Mouse (Mus musculus) MEL (cell line): ENCODE measurements around the gene Sbds. TPM values are rescaled to one million over a fixed set of nuclear protein-coding genes. Genes with fewer than 3 reads are reported as not detected.
A peak's percentile ranks its signal among the peaks of the same experiment; 100 is the strongest.

Experiments used
- DNase-seq: peaks from one replicate; pipeline ENCODE4 v3.0.0; 2011; ENCODE audit warnings: low read depth, low spot score
- H3K27ac ChIP-seq: 2 replicates; pipeline ENCODE4 v1.5.1; 2012; ENCODE audit warnings: low read depth, mild to moderate bottlenecking, control low read depth, low read length, moderate library complexity; ENCODE audit not compliant: control insufficient read depth
- H3K27me3 ChIP-seq, 2 experiments: fragments of 150-350 bp in 1 of 2; sonication (generic) in 1 of 2; 2 replicates each; pipeline ENCODE4 v1.6.1; 2012; ENCODE audit warnings: low read length in 2 of 2, mild to moderate bottlenecking in 2 of 2, improper control_type of control experiment in 1 of 2, moderate library complexity in 1 of 2; ENCODE audit not compliant: insufficient read depth in 2 of 2, control insufficient read depth in 1 of 2
- H3K36me3 ChIP-seq, 2 experiments: 2 replicates each; pipeline ENCODE4 v1.6.1; 2012 to 2014; ENCODE audit warnings: low read length in 2 of 2, improper control_type of control experiment in 1 of 2, inconsistent platforms in 1 of 2, mild to moderate bottlenecking in 1 of 2; ENCODE audit not compliant: insufficient read depth in 2 of 2, control insufficient read depth in 1 of 2
- H3K4me1 ChIP-seq, 2 experiments: fragments of 150-350 bp in 1 of 2; sonication (generic) in 1 of 2; 2 replicates each; pipeline ENCODE4 v1.6.1; 2012; ENCODE audit warnings: low read length in 2 of 2, improper control_type of control experiment in 1 of 2, mild to moderate bottlenecking in 1 of 2; ENCODE audit not compliant: insufficient read depth in 2 of 2, control insufficient read depth in 1 of 2
- H3K4me3 ChIP-seq, 2 experiments: fragments of 150-350 bp in 1 of 2; sonication (generic) in 1 of 2; 2 replicates each; pipeline ENCODE4 v1.5.1; 2012; ENCODE audit warnings: low read depth in 2 of 2, low read length in 2 of 2, mild to moderate bottlenecking in 2 of 2, moderate library complexity in 2 of 2, control low read depth in 1 of 2, improper control_type of control experiment in 1 of 2; ENCODE audit not compliant: control insufficient read depth in 1 of 2, insufficient read depth in 1 of 2
- H3K79me2 ChIP-seq: 2 replicates; pipeline ENCODE4 v1.6.1; 2012; ENCODE audit warnings: mild to moderate bottlenecking, low read length, moderate library complexity; ENCODE audit not compliant: control insufficient read depth, poor library complexity, insufficient read depth
- H3K9ac ChIP-seq: 2 replicates; pipeline ENCODE4 v1.6.1; 2012; ENCODE audit warnings: low read depth, mild to moderate bottlenecking, control low read depth, low read length, moderate library complexity; ENCODE audit not compliant: control insufficient read depth, poor library complexity, severe bottlenecking
- H3K9me3 ChIP-seq: fragments of 150-350 bp; sonication (generic); replicated peaks from 2 replicates; pipeline ENCODE4 v1.6.1; 2012; ENCODE audit warnings: mild to moderate bottlenecking, low read length, improper control_type of control experiment, moderate library complexity; ENCODE audit not compliant: insufficient read depth
- BHLHE40 ChIP-seq: IDR thresholded peaks from 2 replicates; pipeline ENCODE4 v1.6.1; 2012; ENCODE audit warnings: low read depth, mild to moderate bottlenecking, inconsistent platforms, low read length, improper control_type of control experiment, borderline replicate concordance
- CHD1 ChIP-seq: IDR thresholded peaks from 2 replicates; pipeline ENCODE4 v1.6.1; 2012; ENCODE audit warnings: low read depth, mild to moderate bottlenecking, inconsistent platforms, low read length, improper control_type of control experiment
- CHD2 ChIP-seq: IDR thresholded peaks from 2 replicates; pipeline ENCODE4 v1.6.1; 2011; ENCODE audit warnings: low read length, improper control_type of control experiment
- CTCF ChIP-seq, 3 experiments: IDR thresholded peaks in 2 of 3; conservative IDR thresholded peaks in 1 of 3; 2 replicates each; pipeline ENCODE4 v1.5.1; 2011 to 2012; ENCODE audit warnings: low read length in 3 of 3, low read depth in 2 of 3, mild to moderate bottlenecking in 2 of 3, improper control_type of control experiment in 1 of 3, inconsistent platforms in 1 of 3, mixed read lengths in 1 of 3, moderate library complexity in 1 of 3; ENCODE audit not compliant: control insufficient read depth in 1 of 3, insufficient read depth in 1 of 3, poor library complexity in 1 of 3, severe bottlenecking in 1 of 3
- E2F4 ChIP-seq: IDR thresholded peaks from 2 replicates; pipeline ENCODE4 v1.6.1; 2011; ENCODE audit warnings: low read depth, low read length, improper control_type of control experiment, borderline replicate concordance
- ELF1 ChIP-seq: IDR thresholded peaks from 2 replicates; pipeline ENCODE4 v1.6.1; 2014; ENCODE audit warnings: low read depth, mild to moderate bottlenecking, inconsistent platforms, low read length, improper control_type of control experiment, moderate library complexity
- ETS1 ChIP-seq: IDR thresholded peaks from 2 replicates; pipeline ENCODE4 v1.6.1; 2012; ENCODE audit warnings: low read depth, mild to moderate bottlenecking, inconsistent platforms, low read length, improper control_type of control experiment, moderate library complexity
- GABPA ChIP-seq: IDR thresholded peaks from 2 replicates; pipeline ENCODE4 v1.6.1; 2012; ENCODE audit warnings: low read depth, mild to moderate bottlenecking, inconsistent platforms, low read length, improper control_type of control experiment, moderate library complexity
- GATA1 ChIP-seq: IDR thresholded peaks from 2 replicates; pipeline ENCODE4 v1.6.1; 2011; ENCODE audit warnings: low read depth, low read length, improper control_type of control experiment
- JUND ChIP-seq: IDR thresholded peaks from 2 replicates; pipeline ENCODE4 v1.6.1; 2011; ENCODE audit warnings: low read depth, mild to moderate bottlenecking, improper control_type of control experiment, low read length
- KAT2A ChIP-seq: conservative IDR thresholded peaks from 2 replicates; pipeline ENCODE4 v1.6.1; 2012; ENCODE audit warnings: low read depth, low read length, improper control_type of control experiment, inconsistent platforms
- MAFK ChIP-seq: IDR thresholded peaks from 2 replicates; pipeline ENCODE4 v1.6.1; 2011; ENCODE audit warnings: low read depth, mild to moderate bottlenecking, low read length, improper control_type of control experiment, borderline replicate concordance
- MAZ ChIP-seq: IDR thresholded peaks from 2 replicates; pipeline ENCODE4 v1.6.1; 2012; ENCODE audit warnings: low read depth, mild to moderate bottlenecking, inconsistent platforms, low read length, improper control_type of control experiment
- MXI1 ChIP-seq: IDR thresholded peaks from 2 replicates; pipeline ENCODE4 v1.6.1; 2011; ENCODE audit warnings: mild to moderate bottlenecking, low read depth, low read length, improper control_type of control experiment
- MYC ChIP-seq: IDR thresholded peaks from 2 replicates; pipeline ENCODE4 v1.6.1; 2011; ENCODE audit warnings: low read depth, mild to moderate bottlenecking, low read length, improper control_type of control experiment, moderate library complexity
- NRF1 ChIP-seq: IDR thresholded peaks from 2 replicates; pipeline ENCODE4 v1.6.1; 2014; ENCODE audit warnings: low read depth, mild to moderate bottlenecking, inconsistent platforms, low read length, improper control_type of control experiment, moderate library complexity; ENCODE audit not compliant: poor library complexity, insufficient read depth, severe bottlenecking
- POLR2AphosphoS2 ChIP-seq: IDR thresholded peaks from 2 replicates; pipeline ENCODE4 v1.6.1; 2011; ENCODE audit warnings: low read length, improper control_type of control experiment
- POLR2AphosphoS5 ChIP-seq: IDR thresholded peaks from 2 replicates; pipeline ENCODE4 v1.6.1; 2012; ENCODE audit warnings: low read depth, borderline replicate concordance, mild to moderate bottlenecking, inconsistent platforms, low read length, moderate library complexity, mixed read lengths
- RAD21 ChIP-seq: IDR thresholded peaks from 2 replicates; pipeline ENCODE4 v1.6.1; 2011; ENCODE audit warnings: mild to moderate bottlenecking, low read depth, low read length, improper control_type of control experiment
- RCOR1 ChIP-seq: IDR thresholded peaks from 2 replicates; pipeline ENCODE4 v1.6.1; 2012; ENCODE audit warnings: low read depth, mild to moderate bottlenecking, inconsistent platforms, low read length, improper control_type of control experiment
- SIN3A ChIP-seq: IDR thresholded peaks from 2 replicates; pipeline ENCODE4 v1.6.1; 2012; ENCODE audit warnings: low read length, improper control_type of control experiment, inconsistent platforms
- TAL1 ChIP-seq: IDR thresholded peaks from 2 replicates; pipeline ENCODE4 v1.6.1; 2012; ENCODE audit warnings: mild to moderate bottlenecking, inconsistent platforms, low read length, moderate library complexity, mixed read lengths
- TCF12 ChIP-seq: IDR thresholded peaks from 2 replicates; pipeline ENCODE4 v1.6.1; 2014; ENCODE audit warnings: low read depth, mild to moderate bottlenecking, inconsistent platforms, low read length, improper control_type of control experiment, moderate library complexity
- USF1 ChIP-seq: IDR thresholded peaks from 2 replicates; pipeline ENCODE4 v1.6.1; 2014; ENCODE audit warnings: low read depth, mild to moderate bottlenecking, inconsistent platforms, low read length, improper control_type of control experiment, moderate library complexity
- USF2 ChIP-seq, 2 experiments: IDR thresholded peaks; 2 replicates each; pipeline ENCODE4 v1.6.1; 2011 to 2012; ENCODE audit warnings: improper control_type of control experiment in 2 of 2, low read length in 2 of 2, borderline replicate concordance in 1 of 2, inconsistent platforms in 1 of 2, low read depth in 1 of 2, mild to moderate bottlenecking in 1 of 2; ENCODE audit not compliant: insufficient read depth in 1 of 2
- ZC3H11A ChIP-seq: IDR thresholded peaks from 2 replicates; pipeline ENCODE4 v1.6.1; 2012; ENCODE audit warnings: low read depth, mild to moderate bottlenecking, inconsistent platforms, low read length, improper control_type of control experiment
- ZKSCAN1 ChIP-seq: IDR thresholded peaks from 2 replicates; pipeline ENCODE4 v1.6.1; 2012; ENCODE audit warnings: low read depth, mild to moderate bottlenecking, inconsistent platforms, low read length, improper control_type of control experiment, moderate library complexity
- ZMIZ1 ChIP-seq: IDR thresholded peaks from 2 replicates; pipeline ENCODE4 v1.6.1; 2012; ENCODE audit warnings: low read depth, mild to moderate bottlenecking, inconsistent platforms, low read length, improper control_type of control experiment, moderate library complexity
- polyA plus RNA-seq, 2 experiments: library from polyadenylated mRNA; stranded (reverse) in 1 of 2; unstranded in 1 of 2; fragments of >175 nt in 1 of 2; fragments of >200 nt in 1 of 2; gene quantifications; 2 replicates each; pipeline versions ENCODE4 v1.2.1 to v1.2.4; 2012; ENCODE audit warnings: low replicate concordance in 2 of 2, low read depth in 1 of 2; ENCODE audit not compliant: insufficient read length in 2 of 2, insufficient read depth in 1 of 2, missing spikeins in 1 of 2
- total RNA-seq: library from RNA; depleted of rRNA; stranded (reverse); fragments of 300-350 nt; gene quantifications from 2 replicates; pipeline ENCODE4 v1.2.3, GENCODE M21; 2012

Gene Sbds
- total and polyA plus RNA-seq, 3 experiments: 74.7 to 88.1 TPM; not detected in 1

- DNase-seq: no peak
- no peak for TF ChIP-seq GABPA
- no peak for TF ChIP-seq JUND
- TF ChIP-seq RCOR1: no peak
- TF ChIP-seq TAL1: no peak
- TF ChIP-seq POLR2AphosphoS5: no peak
- TF ChIP-seq, all 39 proteins: peak for 0
- H3K79me2 ChIP-seq: peaks cover 53% of the 10 kb centered on the region
- peaks cover 18 to 31% of the 10 kb centered on the region in 2 experiments for H3K36me3 ChIP-seq
- H3K9ac ChIP-seq: no peak overlapping the region
- no peaks in the 10 kb centered on the region for H3K9me3 ChIP-seq
- no peak overlapping the region for H3K4me3 ChIP-seq
- peaks cover 0 to 13% of the 10 kb centered on the region in 2 experiments; a peak in 3 of 4 replicates for H3K4me1 ChIP-seq
- H3K27ac ChIP-seq: no peak overlapping the region
- H3K27me3 ChIP-seq: no peaks in the 10 kb centered on the region
Measured at GRCm38 (mm10) chr5:130226790-130227189, 28.5 kb downstream of the Sbds start.

GRCm38 (mm10) chr5:130222146-130223004 lies 33.0 kb downstream of the Sbds start:
- Histone ChIP-seq H3K79me2 (peaks cover 49% of the 10 kb centered on the region), H3K27me3 (no peaks in the 10 kb centered on the region), H3K4me3 (peak overlapping the region; percentile 97 to 100), H3K4me1 (peaks cover 0 to 25% of the 10 kb centered on the region in 2 experiments; a peak in 3 of 4 replicates), H3K9me3 (no peaks in the 10 kb centered on the region), H3K27ac (peak overlapping the region; percentile 80), H3K36me3 (peaks cover 14 to 23% of the 10 kb centered on the region in 2 experiments), H3K9ac (peak overlapping the region; percentile 99)
- DNase-seq: peak; percentile 92
- TF ChIP-seq TCF12: peak; percentile 68
- peak; percentile 85; the same call in 1 of the 2 replicates for TF ChIP-seq CHD1
- TF ChIP-seq USF2 (IDR thresholded peaks at IDR 0.05; ENCODE audit: borderline replicate concordance in 1 of 2, insufficient read depth in 1 of 2, low read depth in 1 of 2, low read length in 2 of 2): no peak
- peak; percentile 62 to 77 (median 66) for TF ChIP-seq CTCF (IDR thresholded peaks at IDR 0.05 in 2 of 3, conservative IDR thresholded peaks at IDR 0.05 in 1 of 3; ENCODE audit: control insufficient read depth in 1 of 3, insufficient read depth in 1 of 3, low read depth in 2 of 3, low read length in 3 of 3, poor library complexity in 1 of 3, severe bottlenecking in 1 of 3)
- peak; percentile 100 for TF ChIP-seq BHLHE40
- peak; percentile 40; the same call in 1 of the 2 replicates for TF ChIP-seq ETS1
- TF ChIP-seq ZMIZ1: 0 out of 2 replicates have a peak, but pooled peaks have one; percentile 48
- peak; percentile 58 for TF ChIP-seq CHD2
- peak; percentile 95 for TF ChIP-seq SIN3A
- TF ChIP-seq MAZ: peak; percentile 100
- TF ChIP-seq ZKSCAN1: no peak
- no peak; the same call in 1 of the 2 replicates for TF ChIP-seq RAD21
- no peak for TF ChIP-seq GABPA
- peak; percentile 97 for TF ChIP-seq ELF1
- peak; percentile 80 for TF ChIP-seq USF1
- no peak for TF ChIP-seq NRF1
- TF ChIP-seq TAL1: no peak
- peak; percentile 49 for TF ChIP-seq GATA1
- peak; percentile 33; the same call in 1 of the 2 replicates for TF ChIP-seq E2F4
- peak; percentile 90; the same call in 1 of the 2 replicates for TF ChIP-seq KAT2A
- peak; percentile 89 for TF ChIP-seq MXI1
- peak; percentile 94 for TF ChIP-seq MYC
- no peak for TF ChIP-seq POLR2AphosphoS5
- peak; percentile 67; the same call in 1 of the 2 replicates for TF ChIP-seq POLR2AphosphoS2
- TF ChIP-seq MAFK: no peak
- no peak for TF ChIP-seq ZC3H11A
